Mouse (Mus musculus): ENCODE data around the gene 1700008O03Rik. TPM values are rescaled to one million over a fixed set of nuclear protein-coding genes. Genes with fewer than 3 reads are reported as not detected.

The 1700008O03Rik gene
- not detected for total RNA-seq (2022)

DNA sequence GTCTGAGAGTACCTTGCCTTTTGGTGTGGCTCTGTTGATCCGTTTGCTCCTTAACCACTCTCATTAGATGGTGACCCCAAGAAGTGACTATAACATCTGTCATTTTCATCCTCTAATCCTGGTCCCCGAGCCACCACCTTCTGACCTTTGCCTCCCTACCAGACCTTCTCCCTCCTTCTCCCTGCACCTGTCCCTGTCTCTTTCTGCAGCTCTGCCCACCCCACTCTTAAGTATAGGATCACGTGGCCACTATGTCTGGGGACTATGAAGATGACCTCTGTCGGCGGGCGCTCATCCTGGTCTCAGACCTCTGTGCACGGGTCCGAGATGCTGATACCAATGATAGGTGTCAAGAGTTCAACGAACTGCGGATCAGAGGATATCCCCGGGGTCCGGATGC is at the start of gene 1700008O03Rik:
1700008O03Rik (minus strand) TSS at position 101 of the 400 bp plus-strand sequence.
- no peak for DNase-seq (ENCODE audit: low spot score in 2 of 2)

GRCm38 (mm10) chr7:44434089-44434488 is 48.5 kb upstream of the 1700008O03Rik start:
- DNase-seq (ENCODE audit: low spot score in 2 of 2): no peak

DNA sequence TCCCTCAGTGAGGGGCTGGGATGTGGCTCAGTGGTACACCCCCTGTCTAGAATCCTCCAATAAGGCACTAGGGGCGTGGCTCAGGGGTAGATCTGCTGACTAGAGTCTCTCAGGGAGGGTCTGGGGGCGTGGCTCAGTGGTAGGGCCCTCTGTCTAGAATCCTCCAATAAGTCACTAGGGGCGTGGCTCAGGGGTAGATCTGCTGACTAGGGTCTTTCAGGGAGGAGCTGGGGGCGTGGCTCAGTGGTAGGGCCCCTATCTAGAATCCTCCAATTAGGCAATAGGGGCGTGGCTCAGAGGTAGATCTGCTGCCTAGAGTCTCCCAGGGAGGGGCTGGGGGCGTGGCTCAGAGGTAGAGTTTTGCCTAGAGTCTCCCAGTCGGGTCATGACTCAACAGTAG is 47.8 kb upstream of the 1700008O03Rik start:
- no peak for DNase-seq (ENCODE audit: low spot score in 2 of 2)

- no peak for DNase-seq (ENCODE audit: low spot score in 2 of 2)
These were observed 46.9 kb upstream of the 1700008O03Rik start for GRCm38 (mm10) chr7:44432550-44432949.

DNA sequence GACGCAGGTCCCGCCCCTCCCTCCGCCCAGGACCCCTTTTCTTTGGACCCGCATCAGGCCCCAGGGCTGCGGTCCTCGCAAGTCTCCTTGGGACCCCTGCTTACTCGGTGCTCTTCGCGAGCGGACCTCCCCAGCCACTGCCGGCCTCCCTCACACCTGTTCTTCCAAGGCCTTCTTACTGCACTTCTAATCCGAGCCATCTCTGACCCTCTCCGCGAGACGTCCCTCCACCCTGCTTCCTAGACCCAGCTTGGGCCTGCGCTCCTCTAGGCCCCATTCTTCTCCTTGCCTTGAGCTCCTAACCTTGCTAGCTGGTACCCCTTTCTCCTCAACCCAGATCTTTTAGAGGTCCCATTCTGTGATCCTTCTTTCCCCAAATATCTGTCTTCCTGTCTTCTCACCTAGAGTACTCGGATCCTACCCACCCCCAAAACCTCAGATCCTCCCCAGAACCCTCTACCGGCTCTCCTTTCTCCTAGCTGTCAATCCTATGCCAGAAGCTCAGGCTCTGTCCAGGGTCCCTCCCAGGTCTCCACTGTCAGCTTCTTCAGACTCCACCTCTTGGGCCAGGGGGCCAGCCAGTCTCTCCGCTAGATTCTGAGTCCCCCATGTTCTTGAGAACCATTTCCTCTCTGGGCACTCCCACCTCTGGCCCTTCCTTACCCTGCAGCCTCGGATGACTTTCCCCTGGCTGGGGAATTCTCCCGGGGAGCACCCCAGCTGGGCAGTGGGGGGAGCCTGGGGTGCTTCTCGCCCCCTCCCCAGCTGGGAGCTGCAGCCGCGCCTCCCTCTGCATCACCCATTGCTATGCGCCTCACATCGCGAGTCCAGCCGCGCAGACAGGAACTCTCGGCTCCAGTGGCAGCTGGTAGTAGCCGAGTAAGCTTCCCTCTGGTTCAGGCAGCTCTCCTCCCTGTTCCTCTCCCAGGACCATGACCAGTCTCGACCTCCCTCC is 44.2 kb upstream of the 1700008O03Rik start:
- DNase-seq (ENCODE audit: low spot score in 2 of 2): no peak

GRCm38 (mm10) chr7:44428968-44429521 is 43.4 kb upstream of the 1700008O03Rik start, which contains the start of gene Lrrc4b:
Gene Lrrc4b, plus strand, starts transcription at chr7:44429018.
- no peak for DNase-seq (ENCODE audit: low spot score in 2 of 2)

GRCm38 (mm10) chr7:44428171-44428950 is 42.7 kb upstream of the 1700008O03Rik start:
- no peak for DNase-seq (ENCODE audit: low spot score in 2 of 2)

GRCm38 (mm10) chr7:44427666-44428065 is 42.0 kb upstream of the 1700008O03Rik start:
- no peak for DNase-seq (ENCODE audit: low spot score in 2 of 2)

DNA sequence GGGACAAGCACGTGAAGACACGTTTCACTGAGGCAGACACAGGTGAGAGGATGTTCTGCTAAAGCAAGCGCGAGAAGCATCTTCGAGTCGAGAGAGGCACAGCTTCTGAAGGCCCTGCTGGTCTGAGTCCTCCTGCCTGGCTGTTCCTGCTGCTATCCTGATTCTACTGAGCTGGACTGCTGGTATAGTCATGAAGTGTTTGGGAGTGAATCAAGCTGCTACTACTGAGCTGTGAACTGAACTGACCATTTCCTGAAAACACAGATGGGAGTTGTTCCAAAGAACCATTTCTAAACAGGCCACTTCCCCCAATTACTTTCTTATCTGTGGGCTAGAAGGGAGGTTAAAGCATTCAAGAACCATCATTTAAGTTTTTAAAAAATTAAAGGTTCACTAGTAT is 27.7 kb upstream of the 1700008O03Rik start:
- no peak for DNase-seq (ENCODE audit: low spot score in 2 of 2)

GRCm38 (mm10) chr7:44411144-44411543 is 25.5 kb upstream of the 1700008O03Rik start:
- DNase-seq (ENCODE audit: low spot score in 2 of 2): no peak

- DNase-seq (ENCODE audit: low spot score in 2 of 2): no peak
These were observed 20.4 kb upstream of the 1700008O03Rik start for GRCm38 (mm10) chr7:44406015-44406355.

- DNase-seq (ENCODE audit: low spot score in 2 of 2): peak; percentile 63 to 73
These were observed 19.9 kb upstream of the 1700008O03Rik start for GRCm38 (mm10) chr7:44405346-44406014.

- no peak for DNase-seq (ENCODE audit: low spot score in 2 of 2)
These were observed 16.1 kb upstream of the 1700008O03Rik start for GRCm38 (mm10) chr7:44401673-44402072.

GRCm38 (mm10) chr7:44398570-44398969 is 12.9 kb upstream of the 1700008O03Rik start:
- DNase-seq (ENCODE audit: low spot score in 2 of 2): peak in 1 of 2 experiments; percentile 18

- DNase-seq (ENCODE audit: low spot score in 2 of 2): no peak
These were observed 7.7 kb upstream of the 1700008O03Rik start for GRCm38 (mm10) chr7:44393284-44393683.

GRCm38 (mm10) chr7:44392341-44392740 is 6.7 kb upstream of the 1700008O03Rik start:
- no peak for DNase-seq (ENCODE audit: low spot score in 2 of 2)

DNA sequence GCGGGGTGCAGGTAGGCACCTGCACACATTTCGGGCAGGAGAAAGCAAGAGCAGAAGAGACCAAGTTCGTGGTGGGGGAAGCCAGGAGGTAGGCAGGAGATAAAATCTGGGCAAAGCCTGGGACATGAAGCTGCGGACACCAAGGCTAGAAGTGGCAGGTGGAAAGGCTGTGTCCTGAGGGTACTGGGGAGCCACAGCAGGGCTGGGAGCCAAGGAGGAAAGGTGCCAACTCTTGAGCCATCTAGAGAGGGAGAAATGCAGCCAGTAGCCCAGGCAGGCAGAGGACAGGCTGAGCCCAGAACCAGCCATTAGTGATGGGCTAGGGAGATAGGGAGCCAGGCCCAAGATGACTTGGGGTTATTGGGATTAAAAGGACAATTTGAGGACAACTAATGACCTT is 6.2 kb upstream of the 1700008O03Rik start:
- no peak for DNase-seq (ENCODE audit: low spot score in 2 of 2)

- no peak for DNase-seq (ENCODE audit: low spot score in 2 of 2)
These were observed 932 bp downstream of the 1700008O03Rik start for GRCm38 (mm10) chr7:44384716-44385059.

DNA sequence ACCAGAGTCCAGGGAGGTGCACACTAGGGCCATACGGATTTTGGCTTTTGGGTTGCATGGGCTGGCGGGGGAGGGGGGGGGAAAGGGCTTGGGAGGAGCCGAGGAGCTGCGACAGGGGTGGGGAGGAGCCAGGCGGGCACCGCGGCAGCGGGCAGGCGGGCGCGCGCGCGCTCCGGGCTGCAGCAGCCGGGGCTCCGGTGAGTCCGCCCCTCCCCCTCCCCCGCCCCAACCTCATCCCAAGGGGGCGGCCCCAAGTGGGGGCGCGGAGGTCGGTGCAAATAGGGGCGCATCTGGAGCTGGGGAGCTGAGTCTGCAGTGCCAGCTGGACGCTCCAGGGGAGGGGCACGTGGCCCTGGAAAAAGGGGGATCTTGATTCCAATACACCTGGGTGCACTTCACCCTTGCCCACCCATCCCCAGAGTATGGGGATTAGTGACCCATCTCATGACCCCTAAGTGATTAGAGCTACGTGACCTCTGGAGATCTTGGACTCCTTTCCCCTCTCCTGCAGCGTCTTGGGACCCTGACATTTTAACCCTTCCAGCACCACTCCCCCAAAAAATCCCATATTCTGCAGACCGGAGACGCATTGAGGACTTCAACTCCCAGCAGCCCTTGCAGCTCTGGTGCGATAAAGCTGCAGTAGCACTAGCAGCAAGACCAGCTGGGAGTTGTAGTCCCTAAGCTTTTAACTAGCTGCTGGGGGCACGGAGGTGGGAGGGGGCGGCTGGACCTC is 1.5 kb downstream of the 1700008O03Rik start, which contains the start of gene Syt3:
Syt3 (plus strand) TSS at position 123 of the 736 bp plus-strand sequence.
- peak; percentile 52 for DNase-seq (ENCODE audit: low spot score in 2 of 2)

DNA sequence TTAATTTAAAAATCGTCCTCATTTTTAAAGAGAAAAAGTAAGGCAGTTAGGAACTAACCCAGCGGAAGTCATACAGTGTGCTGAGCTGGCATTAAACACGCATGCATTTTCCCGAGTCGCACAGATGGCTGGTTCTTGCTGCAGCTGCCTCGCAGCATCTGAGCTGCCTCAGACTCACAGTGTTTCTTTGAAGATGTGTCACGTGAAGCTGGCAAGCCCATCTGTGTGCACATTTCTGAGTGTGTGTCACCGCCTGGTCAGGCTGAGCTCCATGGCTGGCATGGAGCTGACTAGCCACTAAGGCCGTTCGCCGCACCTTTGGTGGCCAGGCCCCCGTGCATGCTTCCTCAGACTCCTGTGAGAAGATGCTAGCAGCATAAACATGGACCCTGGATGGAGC is 3.1 kb downstream of the 1700008O03Rik start:
- no peak for DNase-seq (ENCODE audit: low spot score in 2 of 2)

DNA sequence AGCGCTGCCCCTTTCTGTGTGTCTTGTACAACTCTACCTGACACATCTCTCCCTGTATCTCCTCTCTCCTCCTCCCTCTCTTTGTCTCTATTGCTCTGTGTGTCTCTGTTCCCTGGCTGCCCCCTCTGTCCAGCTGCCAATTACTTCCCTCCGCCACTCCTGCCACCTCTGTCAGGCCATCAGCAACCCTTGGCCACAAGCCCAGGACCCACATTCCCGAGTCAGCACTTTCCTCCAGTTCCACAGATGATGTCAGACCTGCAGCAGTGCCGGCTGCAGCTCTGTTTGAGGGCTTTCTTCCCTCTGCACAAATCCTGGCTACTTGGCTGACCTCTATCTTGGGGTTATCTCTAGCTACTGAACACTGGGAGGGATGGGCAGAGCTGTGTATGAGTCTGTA is 7.3 kb downstream of the 1700008O03Rik start:
- DNase-seq (ENCODE audit: low spot score in 2 of 2): no peak
